Mouse (Mus musculus): Measurements from ENCODE around the gene Anapc16.

- TF ChIP-seq MYOG (IDR thresholded peaks at IDR 0.05; ENCODE audit: control insufficient read depth in 1 of 3, insufficient read depth in 1 of 3, insufficient read length in 2 of 3, low read depth in 2 of 3) (no peak), USF1 (IDR thresholded peaks at IDR 0.05; ENCODE audit: low read depth) (no peak), SRF (IDR thresholded peaks at IDR 0.05; ENCODE audit: control insufficient read depth, insufficient read length, low read depth) (no peak), CEBPB (IDR thresholded peaks at IDR 0.05; ENCODE audit: insufficient read depth, poor library complexity, severe bottlenecking) (no peak), MYOD1 (IDR thresholded peaks at IDR 0.05; ENCODE audit: control insufficient read depth in 1 of 3, insufficient read length in 2 of 3, low read depth in 2 of 3) (no peak)
Measured at GRCm38 (mm10) chr10:59958458-59958857, 44.5 kb downstream of the Anapc16 start.
